Mouse (Mus musculus) natural killer cell, adult 2 months (primary cell): ENCODE measurements at regions not wholly inside any gene's neighbourhood (a gene's known extent, or its start where the extent isn't known, plus 50 kb on each side); places are given as distances from the start of the nearest gene placed in this dataset.
A peak's percentile ranks its signal among the peaks of the same experiment; 100 is the strongest.
"Not testable (repeated sequence)": the region's sequence is repeated elsewhere in the genome, so short reads cannot be mapped to it uniquely, and the experiment has no call there.

Experiments used
- DNase-seq, 2 experiments: peaks; one replicate each; pipeline ENCODE4 v3.0.0; 2022; ENCODE audit warnings: low spot score in 2 of 2

GRCm38 (mm10) chr1:164543045-164543803, 85.1 kb upstream of the Atp1b1 start:
- no peak for DNase-seq

GRCm38 (mm10) chr1:164541711-164542110, 83.6 kb upstream of the Atp1b1 start:
- no peak for DNase-seq

GRCm38 (mm10) chr1:164538304-164539043, 80.3 kb upstream of the Atp1b1 start:
- DNase-seq: no peak

- no peak for DNase-seq
Measured at GRCm38 (mm10) chr1:164537324-164537948, 79.3 kb upstream of the Atp1b1 start.

GRCm38 (mm10) chr1:164532196-164532595, 74.0 kb upstream of the Atp1b1 start:
- no peak for DNase-seq

- DNase-seq: no peak
Measured at GRCm38 (mm10) chr1:164531741-164532140, 73.6 kb upstream of the Atp1b1 start.

GRCm38 (mm10) chr1:164526748-164527147, 68.6 kb upstream of the Atp1b1 start:
- DNase-seq: no peak

- DNase-seq: no peak
Measured at GRCm38 (mm10) chr1:164522377-164523150, 64.4 kb upstream of the Atp1b1 start.

GRCm38 (mm10) chr1:164521371-164522130, 63.4 kb upstream of the Atp1b1 start:
- DNase-seq: no peak

- no peak for DNase-seq
Measured at GRCm38 (mm10) chr1:164518866-164519265, 60.7 kb upstream of the Atp1b1 start.

- DNase-seq: no peak
Measured at GRCm38 (mm10) chr1:164518308-164518707, 60.2 kb upstream of the Atp1b1 start.

- not testable (repeated sequence) for DNase-seq
Measured at GRCm38 (mm10) chr1:164517362-164517761, 59.2 kb upstream of the Atp1b1 start.

GRCm38 (mm10) chr1:164511628-164512385, 53.7 kb upstream of the Atp1b1 start:
- peak in 1 of 2 experiments; percentile 30 for DNase-seq

- DNase-seq: no peak
Measured at GRCm38 (mm10) chr1:164509226-164509625, 51.1 kb upstream of the Atp1b1 start.

- no peak for DNase-seq
Measured at GRCm38 (mm10) chr1:164508556-164508955, 50.4 kb upstream of the Atp1b1 start.

- DNase-seq: no peak
Measured at GRCm38 (mm10) chr1:164508106-164508505, 50.0 kb upstream of the Atp1b1 start.
